Mouse (Mus musculus) limb, embryonic 14.5 days (tissue): ENCODE measurements around the gene Zfp607b. TPM values are rescaled to one million over a fixed set of nuclear protein-coding genes. Genes with fewer than 3 reads are reported as not detected.

ENCODE experiments used
- ATAC-seq: fragments of 200-750 bp; cut with Nextera tagmentation; 2 replicates; pipeline ENCODE4 v1.8.0; 2017; ENCODE audit warnings: low read depth, moderate number of reproducible peaks, moderate TSS enrichment; ENCODE audit not compliant: low FRiP score
- DNase-seq: peaks from one replicate; pipeline ENCODE4 v3.0.0-alpha.2; 2015; ENCODE audit warnings: low spot score
- H3K27ac ChIP-seq: fragments of 300-500 bp; sonication (generic); replicated peaks from 2 replicates; pipeline ENCODE4 v1.5.1; 2014; ENCODE audit warnings: low read depth, mild to moderate bottlenecking, low read length, moderate library complexity, mixed read lengths
- H3K27me3 ChIP-seq: fragments of 300-500 bp; sonication (generic); 2 replicates; pipeline ENCODE4 v1.6.1; 2014; ENCODE audit warnings: low read length, mixed read lengths; ENCODE audit not compliant: control insufficient read depth, insufficient read depth
- H3K36me3 ChIP-seq: fragments of 300-500 bp; sonication (generic); 2 replicates; pipeline ENCODE4 v1.6.1; 2014; ENCODE audit warnings: mild to moderate bottlenecking, low read length, moderate library complexity, mixed read lengths; ENCODE audit not compliant: control insufficient read depth, insufficient read depth
- H3K4me1 ChIP-seq: fragments of 300-500 bp; sonication (generic); 2 replicates; pipeline ENCODE4 v1.6.1; 2014; ENCODE audit warnings: antibody characterized with exemption, low read length, mixed read lengths; ENCODE audit not compliant: control insufficient read depth, insufficient read depth
- H3K4me2 ChIP-seq: fragments of 300-500 bp; sonication (generic); replicated peaks from 2 replicates; pipeline ENCODE4 v1.6.1; 2014; ENCODE audit warnings: low read depth, mild to moderate bottlenecking, low read length, moderate library complexity; ENCODE audit not compliant: severe bottlenecking
- H3K4me3 ChIP-seq: fragments of 300-500 bp; sonication (generic); replicated peaks from 2 replicates; pipeline ENCODE4 v1.5.1; 2014; ENCODE audit warnings: low read length
- H3K9ac ChIP-seq: fragments of 300-500 bp; sonication (generic); 2 replicates; pipeline ENCODE4 v1.6.1; 2014; ENCODE audit warnings: mild to moderate bottlenecking, low read depth, low read length, moderate library complexity; ENCODE audit not compliant: severe bottlenecking
- H3K9me3 ChIP-seq: fragments of 300-500 bp; sonication (generic); 2 replicates; pipeline ENCODE4 v1.6.1; 2016; ENCODE audit warnings: low read length; ENCODE audit not compliant: control insufficient read depth
- POLR2A ChIP-seq: fragments of 200-500 bp; IDR thresholded peaks from 2 replicates; pipeline ENCODE4 v1.8.0; 2012; ENCODE audit warnings: inconsistent platforms, mild to moderate bottlenecking, moderate library complexity, borderline replicate concordance; ENCODE audit not compliant: insufficient read depth, insufficient read length; ENCODE audit errors: extremely low read depth
- WGBS: fragments of 180-500 bp; shearing (Covaris S2); extraction: QIAGEN DNeasy Blood & Tissue Kit; methylation state at CpG from one replicate; pipeline ENCODE4 v1.1.7; 2014; 5-methylcytosine and 5-hydroxymethylcytosine counted together
- polyA plus RNA-seq, 2 experiments: library from polyadenylated mRNA; depleted of rRNA in 1 of 2; stranded (reverse) in 1 of 2; unstranded in 1 of 2; fragments of >200 nt; fragmentation: Nextera tagmentation in 1 of 2; extraction: Ambion mirVana in 1 of 2; gene quantifications; 2 replicates each; pipeline versions ENCODE4 v1.2.1 to v1.2.3; 2012 to 2014

Zfp607b gene
- polyA plus RNA-seq, 2 experiments, result 3.2 to 4.9 TPM

GRCm38 (mm10) chr7:27674195-27674521 lies 15.0 kb upstream of the Zfp607b start:
- ATAC-seq, result peak; percentile 47
- peak overlapping the region; percentile 86 for H3K9ac ChIP-seq
- H3K27me3 ChIP-seq, result no peaks in the 10 kb centered on the region
- peak overlapping the region; percentile 90 for H3K4me3 ChIP-seq
- no peak for DNase-seq
- H3K4me2 ChIP-seq, result peak overlapping the region; percentile 97
- H3K36me3 ChIP-seq, result peaks cover 11% of the 10 kb centered on the region
- 0% methylated on average over 15 of the region's 38 CpGs for whole genome bisulfite sequencing
- no peak for TF ChIP-seq POLR2A
- H3K9me3 ChIP-seq, result no peaks in the 10 kb centered on the region
- peak overlapping the region; percentile 91 for H3K27ac ChIP-seq
- peaks cover 19% of the 10 kb centered on the region for H3K4me1 ChIP-seq

GRCm38 (mm10) chr7:27674522-27675221 lies 14.5 kb upstream of the Zfp607b start, which contains the start of gene Map3k10:
TSS of gene Map3k10 (minus strand) at chr7:27674598.
- H3K9me3 ChIP-seq, result no peaks in the 10 kb centered on the region
- peak within 1 kb of the TSS; percentile 90 for H3K4me3 ChIP-seq
- DNase-seq (peak; percentile 94), ATAC-seq (peak; percentile 98)
- peaks cover 19% of the 10 kb centered on the region for H3K4me1 ChIP-seq
- no peaks in the 10 kb centered on the region for H3K27me3 ChIP-seq
- peak within 1 kb of the TSS; percentile 86 for H3K9ac ChIP-seq
- peak within 1 kb of the TSS; percentile 97 for H3K4me2 ChIP-seq
- TF ChIP-seq POLR2A, result 0 out of 2 replicates have a peak, but pooled peaks have one; percentile 30
- peak within 1 kb of the TSS; percentile 91 for H3K27ac ChIP-seq
- peaks cover 10% of the 10 kb centered on the region for H3K36me3 ChIP-seq
- under 1% methylated on average over 27 of the region's 31 CpGs for WGBS

DNA sequence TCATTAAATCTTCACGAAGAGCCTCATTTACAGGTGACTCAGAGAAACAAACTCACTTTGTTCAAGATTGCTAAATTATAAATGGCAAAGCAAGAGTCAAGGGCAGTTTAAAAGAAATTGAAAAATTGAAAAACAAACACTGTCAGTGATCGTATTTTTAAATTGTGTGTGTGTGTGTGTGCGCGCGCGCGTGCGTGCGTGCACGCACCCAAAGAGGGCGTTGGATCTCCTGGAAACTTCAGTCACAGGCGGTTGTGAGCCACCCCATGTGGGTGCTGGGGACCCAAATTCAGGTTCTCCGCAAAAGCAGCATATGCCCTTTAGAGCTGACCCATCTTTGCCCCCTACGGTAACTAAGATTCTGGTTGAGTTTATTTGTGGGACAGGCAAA lies 13.9 kb upstream of the Zfp607b start:
- ATAC-seq (no peak), DNase-seq (no peak)
- Histone ChIP-seq H3K36me3 (peaks cover 7% of the 10 kb centered on the region), H3K9me3 (no peaks in the 10 kb centered on the region), H3K27ac (no peak overlapping the region), H3K27me3 (no peaks in the 10 kb centered on the region), H3K9ac (no peak overlapping the region; the same call in 1 of the 2 replicates), H3K4me2 (peak overlapping the region; percentile 97), H3K4me1 (peaks cover 19% of the 10 kb centered on the region), H3K4me3 (peak overlapping the region; percentile 90)
- no peak for TF ChIP-seq POLR2A
- 28% methylated on average over 14 of the region's 14 CpGs for WGBS

GRCm38 (mm10) chr7:27683218-27683617 lies 5.9 kb upstream of the Zfp607b start:
- DNase-seq (no peak), ATAC-seq (no peak)
- Histone ChIP-seq H3K27me3 (no peaks in the 10 kb centered on the region), H3K4me3 (no peak overlapping the region), H3K36me3 (no peaks in the 10 kb centered on the region), H3K4me2 (no peak overlapping the region), H3K27ac (no peak overlapping the region), H3K4me1 (peaks cover 5% of the 10 kb centered on the region), H3K9me3 (no peaks in the 10 kb centered on the region), H3K9ac (no peak overlapping the region)
- WGBS, result 65% methylated on average over 2 of the region's 2 CpGs
- no peak for TF ChIP-seq POLR2A

DNA sequence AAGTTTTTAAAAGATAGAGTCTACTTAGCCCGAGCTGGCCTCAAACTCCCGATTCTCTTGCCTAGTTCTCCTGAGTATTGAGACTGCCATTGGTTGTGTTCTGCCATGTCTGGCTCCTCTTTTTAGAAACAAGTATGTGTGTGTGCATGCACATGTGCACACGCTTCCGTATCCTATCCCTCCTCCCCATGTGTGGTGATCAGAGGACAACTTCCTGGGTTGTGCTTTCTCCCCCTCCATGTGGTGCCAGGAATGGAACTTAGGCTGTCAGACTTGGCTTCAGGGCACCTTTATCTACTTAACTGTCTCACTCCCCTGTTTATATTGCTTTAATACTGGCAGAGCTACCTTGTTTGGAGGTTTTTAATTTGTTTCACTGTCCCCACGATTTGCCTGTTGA lies 3.9 kb upstream of the Zfp607b start:
- no peaks in the 10 kb centered on the region for H3K9me3 ChIP-seq
- no peaks in the 10 kb centered on the region for H3K27me3 ChIP-seq
- DNase-seq (no peak), ATAC-seq (no peak)
- peaks cover 8% of the 10 kb centered on the region for H3K4me1 ChIP-seq
- 0 out of 2 replicates have a peak overlapping the region, but pooled peaks have one; percentile 7 for H3K4me3 ChIP-seq
- TF ChIP-seq POLR2A, result no peak
- peak overlapping the region; percentile 35 for H3K4me2 ChIP-seq
- WGBS, result 36% methylated on average over 5 of the region's 5 CpGs
- H3K36me3 ChIP-seq, result no peaks in the 10 kb centered on the region
- H3K9ac ChIP-seq, result no peak overlapping the region
- no peak overlapping the region for H3K27ac ChIP-seq

GRCm38 (mm10) chr7:27685681-27686080 lies 3.5 kb upstream of the Zfp607b start:
- DNase-seq (peak; percentile 28), ATAC-seq (no peak)
- 0% methylated on average over 6 of the region's 6 CpGs for WGBS
- peak overlapping the region; percentile 35 for H3K4me2 ChIP-seq
- H3K27me3 ChIP-seq, result no peaks in the 10 kb centered on the region
- no peaks in the 10 kb centered on the region for H3K9me3 ChIP-seq
- no peaks in the 10 kb centered on the region for H3K36me3 ChIP-seq
- peaks cover 8% of the 10 kb centered on the region for H3K4me1 ChIP-seq
- H3K4me3 ChIP-seq, result 0 out of 2 replicates have a peak overlapping the region, but pooled peaks have one; percentile 7
- no peak for TF ChIP-seq POLR2A
- H3K27ac ChIP-seq, result no peak overlapping the region
- H3K9ac ChIP-seq, result no peak overlapping the region
